Mouse (Mus musculus): ENCODE results near the gene Lpar5. TPM values are rescaled to one million over a fixed set of nuclear protein-coding genes. Genes with fewer than 3 reads are reported as not detected.

Lpar5 gene
- total RNA-seq, 4 experiments from 2014 or later: 1.6 TPM; not detected in 3

GRCm38 (mm10) chr6:125119387-125119786 is 51.7 kb downstream of the Lpar5 start:
- DNase-seq (ENCODE audit: low spot score): no peak

- DNase-seq (ENCODE audit: low spot score): no peak
These were observed 61.0 kb downstream of the Lpar5 start for GRCm38 (mm10) chr6:125128724-125129123.

- no peak for DNase-seq (ENCODE audit: low spot score)
These were observed 62.1 kb downstream of the Lpar5 start for GRCm38 (mm10) chr6:125129710-125130402.

DNA sequence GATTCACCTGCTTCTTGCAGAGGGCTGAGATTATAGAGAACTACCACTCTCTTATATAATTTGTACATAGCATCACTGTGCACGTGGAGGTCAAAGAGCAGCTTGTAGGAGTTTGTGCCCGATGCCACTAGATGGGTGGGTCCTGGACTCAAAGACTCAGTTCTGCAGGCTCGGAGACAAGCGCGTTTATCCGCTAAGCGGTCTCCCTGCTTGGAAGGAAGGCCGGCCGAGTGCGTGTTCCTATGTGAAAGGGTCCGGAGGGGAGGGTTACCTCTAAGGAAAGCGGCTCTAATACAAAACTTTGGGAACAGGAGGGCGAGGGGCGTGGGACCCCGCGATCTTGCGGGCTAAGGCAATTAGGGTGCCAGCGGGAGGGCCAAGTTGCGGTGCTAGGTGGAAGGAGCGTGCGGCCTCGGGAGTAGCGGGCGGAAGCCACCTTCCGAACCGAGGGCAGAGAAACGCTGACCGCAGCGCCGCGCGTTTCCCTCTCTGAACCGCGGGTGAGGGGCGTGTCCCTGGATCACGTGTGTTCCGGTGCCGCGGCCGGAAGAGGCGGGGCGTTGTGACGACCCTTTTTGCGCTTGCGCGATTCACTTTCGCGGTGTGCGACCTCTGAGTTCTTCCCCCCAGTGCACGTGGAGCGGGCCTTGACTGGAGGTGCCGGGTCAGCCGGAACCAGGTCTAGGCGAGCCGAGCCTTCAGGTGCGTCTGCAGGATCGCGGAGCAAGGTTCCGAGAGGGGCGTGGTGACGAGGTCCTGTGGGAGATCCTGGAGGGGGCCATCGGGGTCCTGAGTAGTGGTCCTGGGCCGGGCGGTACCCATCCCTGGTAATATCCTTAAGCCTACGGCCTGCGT is 63.8 kb downstream of the Lpar5 start, which contains the start of gene Nop2:
Gene Nop2, plus strand, starts transcription at position 608 of the 855 bp plus-strand sequence.
- DNase-seq (ENCODE audit: low spot score): peak; percentile 85

Small RNAs within 50 kb of the gene (microRNA-seq; reads per million reads assigned to microRNA genes)
- not detected for gene Mir7045

Other genes starting within 250 kb of the Lpar5 start
- gene Usp5, start 238.4 kb upstream of the Lpar5 start, total RNA-seq (2022): 10 to 100 TPM; 72.5 to 79.7 (median 75.8) TPM
- gene Cdca3, start 238.4 kb upstream of the Lpar5 start, total RNA-seq (2022): 1 to 10 TPM in 1 of 4 experiments, under 1 TPM in 3; 0.14 to 1.4 (median 0.40) TPM
- 10 to 100 TPM; 11.6 to 18.4 (median 16.7) TPM for gene Gnb3, start 227.6 kb upstream of the Lpar5 start, total RNA-seq (2022)
- gene P3h3, start 210.2 kb upstream of the Lpar5 start, total RNA-seq (2022): 1 to 10 TPM; 8.0 to 9.7 (median 9.4) TPM
- 1 to 10 TPM in 1 of 4 experiments, under 1 TPM in 3; 0.31 to 1.6 (median 0.74) TPM for gene Gpr162, start 203.9 kb upstream of the Lpar5 start, total RNA-seq (2022)
- gene Cd4, start 179.7 kb upstream of the Lpar5 start, total RNA-seq (2022): under 1 TPM; 0.19 to 0.54 (median 0.25) TPM
- gene Lag3, start 156.2 kb upstream of the Lpar5 start, total RNA-seq (2022): under 1 TPM in 2 of 4 experiments, not detected in 2; 0.24 to 0.75 TPM
- 100 to 1,000 TPM; 116 to 160 (median 152) TPM for gene Ptms, start 147.8 kb upstream of the Lpar5 start, total RNA-seq (2022)
- 100 to 1,000 TPM; 177 to 202 (median 195) TPM for gene Mlf2, start 136.5 kb upstream of the Lpar5 start, total RNA-seq (2022)
- gene Cops7a, start 102.4 kb upstream of the Lpar5 start, total RNA-seq (2022): 100 to 1,000 TPM in 2 of 4 experiments, 10 to 100 TPM in 2; 98.1 to 109 (median 103) TPM
- 1 to 10 TPM in 1 of 4 experiments, under 1 TPM in 3; 0.31 to 2.7 (median 0.41) TPM for gene Pianp, start 71.2 kb upstream of the Lpar5 start, total RNA-seq (2022)
- 10 to 100 TPM; 21.0 to 24.4 (median 23.6) TPM for gene Zfp384, start 58.8 kb upstream of the Lpar5 start, total RNA-seq (2022)
- gene Ing4, start 28.2 kb upstream of the Lpar5 start, total RNA-seq (2022): 10 to 100 TPM; 24.7 to 27.7 (median 25.1) TPM
- gene Acrbp, start 18.2 kb upstream of the Lpar5 start, total RNA-seq (2022): 1 to 10 TPM; 1.5 to 2.6 (median 2.2) TPM
- gene Chd4, start 28.1 kb downstream of the Lpar5 start, total RNA-seq (2022): 100 to 1,000 TPM; 100 to 126 (median 113) TPM
- gene Nop2, start 64.0 kb downstream of the Lpar5 start, total RNA-seq (2022): 10 to 100 TPM; 16.5 to 21.5 (median 20.3) TPM
- 10 to 100 TPM in 2 of 4 experiments, 1 to 10 TPM in 2; 5.2 to 11.9 (median 9.4) TPM for gene Iffo1, start 77.3 kb downstream of the Lpar5 start, total RNA-seq (2022)
- 1,000 to 10,000 TPM; 4,410 to 5,784 (median 5,238) TPM for gene Gapdh, start 98.5 kb downstream of the Lpar5 start, total RNA-seq (2022)
- 10 to 100 TPM; 14.3 to 18.7 (median 15.6) TPM for gene Ncapd2, start 123.8 kb downstream of the Lpar5 start, total RNA-seq (2022)
- gene Mrpl51, start 123.9 kb downstream of the Lpar5 start, total RNA-seq (2022): 100 to 1,000 TPM; 313 to 324 (median 318) TPM
- 1 to 10 TPM; 5.2 to 7.7 (median 6.5) TPM for gene Vamp1, start 147.6 kb downstream of the Lpar5 start, total RNA-seq (2022)
- 1 to 10 TPM; 4.8 to 5.8 (median 5.4) TPM for gene Tapbpl, start 163.9 kb downstream of the Lpar5 start, total RNA-seq (2022)
- gene Cd27, start 169.1 kb downstream of the Lpar5 start, total RNA-seq (2022): under 1 TPM in 3 of 4 experiments, not detected in 1; 0.22 to 0.84 (median 0.43) TPM
- not detected for gene Tuba3a, start 218.1 kb downstream of the Lpar5 start, total RNA-seq (2022)
- 10 to 100 TPM; 24.4 to 26.2 (median 25.5) TPM for gene Ltbr, start 246.0 kb downstream of the Lpar5 start, total RNA-seq (2022)